Mouse (Mus musculus) forebrain, postnatal 0 days (tissue): ENCODE measurements around the gene 1700028K03Rik. TPM values are rescaled to one million over a fixed set of nuclear protein-coding genes. Genes with fewer than 3 reads are reported as not detected.

ENCODE experiments used
- ATAC-seq: fragments of 200-750 bp; cut with Nextera tagmentation; 2 replicates; pipeline ENCODE4 v1.8.0; 2017; ENCODE audit warnings: mild to moderate bottlenecking, moderate library complexity
- DNase-seq: peaks from one replicate; pipeline ENCODE4 v3.0.0-alpha.2; 2015
- H3K27ac ChIP-seq: fragments of 300-500 bp; sonication (generic); 2 replicates; pipeline ENCODE4 v1.5.1; 2014; ENCODE audit warnings: low read depth, mild to moderate bottlenecking, antibody characterized with exemption, low read length, moderate library complexity, mixed read lengths
- H3K27me3 ChIP-seq: fragments of 300-500 bp; sonication (generic); 2 replicates; pipeline ENCODE4 v1.6.1; 2014; ENCODE audit warnings: mild to moderate bottlenecking, low read length, mixed read lengths; ENCODE audit not compliant: insufficient read depth
- H3K36me3 ChIP-seq: fragments of 300-500 bp; sonication (generic); 2 replicates; pipeline ENCODE4 v1.6.1; 2014; ENCODE audit warnings: mild to moderate bottlenecking, moderate library complexity; ENCODE audit not compliant: insufficient read depth
- H3K4me1 ChIP-seq: fragments of 300-500 bp; sonication (generic); 2 replicates; pipeline ENCODE4 v1.6.1; 2014; ENCODE audit warnings: antibody characterized with exemption; ENCODE audit not compliant: insufficient read depth
- H3K4me2 ChIP-seq: fragments of 300-500 bp; sonication (generic); 2 replicates; pipeline ENCODE4 v1.6.1; 2014; ENCODE audit warnings: low read depth, mild to moderate bottlenecking, moderate library complexity
- H3K4me3 ChIP-seq: fragments of 300-500 bp; sonication (generic); 2 replicates; pipeline ENCODE4 v1.5.1; 2014; ENCODE audit warnings: low read depth, low read length, mixed read lengths
- H3K9ac ChIP-seq: fragments of 300-500 bp; sonication (generic); 2 replicates; pipeline ENCODE4 v1.6.1; 2014; ENCODE audit warnings: mild to moderate bottlenecking
- H3K9me3 ChIP-seq: fragments of 300-500 bp; sonication (generic); 2 replicates; pipeline ENCODE4 v1.6.1; 2016; ENCODE audit warnings: low read length
- CTCF ChIP-seq: sonication (generic); IDR thresholded peaks from 2 replicates; pipeline ENCODE4 v1.5.1; 2016; ENCODE audit warnings: antibody characterized with exemption, control low read depth, low read depth
- WGBS: fragments of 180-500 bp; shearing (Covaris S2); extraction: QIAGEN DNeasy Blood & Tissue Kit; methylation state at CpG from one replicate; pipeline ENCODE4 v1.1.7; 2014; 5-methylcytosine and 5-hydroxymethylcytosine counted together
- polyA plus RNA-seq: library from polyadenylated mRNA; unstranded; fragments of >200 nt; fragmentation: Nextera tagmentation; extraction: Ambion mirVana; gene quantifications from 2 replicates; pipeline ENCODE4 v1.2.1, GENCODE M21; 2015
- total RNA-seq: library from RNA; depleted of rRNA; stranded (reverse); fragments of >200 nt; gene quantifications from 2 replicates; pipeline ENCODE4 v1.2.3, GENCODE M21; 2014; rRNA removed

The 1700028K03Rik gene
- total RNA-seq = 0.23 and 0.38 TPM in 2 replicates
- polyA plus RNA-seq = 0.06 and 0.12 TPM in 2 replicates

DNA sequence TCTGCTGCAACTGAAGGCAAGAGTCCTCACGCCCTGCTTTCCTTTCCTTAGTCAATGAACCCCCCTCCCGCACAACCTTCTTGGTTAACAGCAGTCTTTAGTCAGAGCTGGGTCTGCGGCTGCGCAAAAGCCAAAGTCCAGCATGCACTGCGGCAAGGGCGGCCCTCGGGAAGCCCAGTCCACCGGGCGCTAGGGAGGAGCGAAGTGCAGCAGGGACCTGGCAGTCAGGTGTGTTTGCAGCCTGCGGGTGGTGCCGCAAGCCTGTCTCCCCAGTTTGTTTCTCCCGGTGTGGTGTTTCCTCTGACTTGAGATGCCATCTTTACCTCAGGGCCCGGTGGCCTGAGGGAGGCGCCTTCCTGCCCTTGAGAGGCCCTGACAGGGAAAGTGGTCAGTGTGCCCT lies at the start of gene 1700028K03Rik:
Gene 1700028K03Rik, plus strand, starts transcription at position 129 of the 400 bp plus-strand sequence.
- no peaks in the 10 kb centered on the region for H3K4me1 ChIP-seq
- H3K9me3 ChIP-seq = no peaks in the 10 kb centered on the region
- H3K4me2 ChIP-seq = no peak within 1 kb of the TSS
- ATAC-seq = no peak
- H3K9ac ChIP-seq = no peak within 1 kb of the TSS
- H3K27ac ChIP-seq = no peak within 1 kb of the TSS
- no peaks in the 10 kb centered on the region for H3K36me3 ChIP-seq
- 78% methylated on average over 15 of the region's 15 CpGs for WGBS
- DNase-seq = no peak
- no peaks in the 10 kb centered on the region for H3K27me3 ChIP-seq
- no peak for TF ChIP-seq CTCF
- no peak within 1 kb of the TSS for H3K4me3 ChIP-seq

DNA sequence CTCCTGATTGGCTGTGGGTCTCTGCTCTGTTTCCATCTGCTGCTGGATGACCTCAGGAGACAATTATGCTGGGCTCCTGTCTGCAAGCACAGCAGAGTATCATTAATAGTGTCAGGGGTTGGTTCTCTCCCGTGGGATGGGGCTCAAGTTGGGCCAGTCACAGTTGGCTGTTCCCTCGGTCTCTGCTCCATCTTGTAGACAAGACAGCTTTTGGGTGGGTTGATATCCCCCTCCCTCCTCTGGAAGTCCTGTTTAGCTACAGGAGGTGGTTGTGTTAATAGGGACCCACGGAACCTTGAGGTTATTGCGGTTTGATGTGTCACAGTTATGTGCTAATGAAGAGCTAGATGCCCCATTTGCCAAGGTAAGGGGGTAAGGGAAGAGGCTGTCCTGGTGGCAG lies 45.5 kb upstream of the 1700028K03Rik start:
- no peaks in the 10 kb centered on the region for H3K27me3 ChIP-seq
- no peak for ATAC-seq
- no peak overlapping the region for H3K4me2 ChIP-seq
- TF ChIP-seq CTCF = no peak
- H3K27ac ChIP-seq = no peak overlapping the region
- WGBS = 75% methylated on average over 4 of the region's 4 CpGs
- H3K4me1 ChIP-seq = no peaks in the 10 kb centered on the region
- no peaks in the 10 kb centered on the region for H3K36me3 ChIP-seq
- H3K4me3 ChIP-seq = no peak overlapping the region
- no peaks in the 10 kb centered on the region for H3K9me3 ChIP-seq
- no peak for DNase-seq
- no peak overlapping the region for H3K9ac ChIP-seq

DNA sequence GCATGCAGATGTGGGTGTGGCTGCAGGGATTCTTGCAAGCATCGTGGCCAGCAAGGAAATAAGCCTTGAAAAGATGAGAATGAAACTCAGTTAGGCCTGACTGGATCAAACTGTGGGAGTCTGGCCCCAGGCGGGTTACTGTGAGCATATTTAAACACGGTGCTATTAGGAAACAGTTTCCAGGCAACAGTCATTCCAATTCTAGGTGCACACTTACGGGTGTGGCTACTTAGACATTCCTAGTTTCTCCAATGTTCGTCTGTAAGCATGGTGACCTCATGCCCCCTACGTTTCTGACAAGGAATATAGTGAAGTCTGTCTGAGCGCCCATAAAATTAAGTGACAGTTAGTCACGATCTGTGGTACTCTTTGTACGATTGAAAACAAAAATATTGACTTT lies 43.5 kb upstream of the 1700028K03Rik start:
- Histone ChIP-seq H3K36me3 (no peaks in the 10 kb centered on the region), H3K9me3 (no peaks in the 10 kb centered on the region), H3K9ac (no peak overlapping the region), H3K4me3 (no peak overlapping the region), H3K27ac (no peak overlapping the region), H3K4me2 (no peak overlapping the region), H3K4me1 (0 out of 2 replicates have a peak, but pooled peaks cover under 1% of the 10 kb centered on the region), H3K27me3 (no peaks in the 10 kb centered on the region)
- WGBS = 77% methylated on average over 9 of the region's 9 CpGs
- ATAC-seq = no peak
- DNase-seq = no peak
- no peak for TF ChIP-seq CTCF

DNA sequence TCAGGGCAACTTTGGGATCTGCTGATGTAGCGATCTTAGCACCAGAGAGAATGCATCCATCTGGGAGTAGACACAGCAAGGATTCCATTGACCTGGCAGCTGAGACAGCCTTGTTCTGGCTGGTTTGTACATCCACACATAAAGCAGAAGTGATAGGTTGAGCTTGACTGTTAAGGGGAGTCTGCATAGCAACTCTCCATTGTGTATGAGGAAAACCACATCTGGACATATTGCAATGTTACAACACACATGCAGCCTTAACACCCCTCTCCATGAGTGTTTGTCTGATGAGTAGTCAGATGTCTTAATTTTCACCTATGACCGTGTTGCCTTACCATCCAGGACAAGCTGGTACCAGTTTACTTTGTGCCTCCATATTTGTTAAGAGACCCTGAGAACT lies 42.0 kb upstream of the 1700028K03Rik start:
- Histone ChIP-seq H3K4me2 (no peak overlapping the region), H3K27ac (no peak overlapping the region), H3K4me1 (0 out of 2 replicates have a peak, but pooled peaks cover 8% of the 10 kb centered on the region), H3K36me3 (no peaks in the 10 kb centered on the region), H3K4me3 (no peak overlapping the region), H3K9me3 (no peaks in the 10 kb centered on the region), H3K27me3 (no peaks in the 10 kb centered on the region), H3K9ac (no peak overlapping the region)
- 92% methylated on average over 2 of the region's 2 CpGs for WGBS
- no peak for ATAC-seq
- no peak for DNase-seq
- TF ChIP-seq CTCF = no peak

DNA sequence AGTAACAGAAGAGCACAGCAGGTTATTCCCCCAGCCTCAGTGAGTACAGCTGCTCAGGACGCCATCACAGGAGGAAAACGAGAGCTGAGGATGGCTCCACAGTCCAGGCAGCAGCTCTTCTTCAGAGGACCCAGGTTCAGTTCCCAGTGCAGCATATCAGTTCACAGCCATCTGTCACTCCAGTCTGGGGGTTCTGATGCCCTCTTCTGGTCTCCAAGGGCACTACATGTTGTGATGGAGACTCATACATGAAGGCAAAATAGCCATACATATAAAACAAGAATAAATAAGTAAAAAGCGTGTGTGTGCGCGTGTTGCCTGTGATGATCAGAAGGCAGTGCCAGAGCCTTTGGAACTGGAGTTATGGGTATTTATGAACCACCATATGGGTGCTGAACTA lies 39.8 kb upstream of the 1700028K03Rik start:
- no peak overlapping the region for H3K4me2 ChIP-seq
- no peaks in the 10 kb centered on the region for H3K9me3 ChIP-seq
- DNase-seq (peak; percentile 23), ATAC-seq (no peak)
- peak; percentile 33 for TF ChIP-seq CTCF
- no peak overlapping the region for H3K27ac ChIP-seq
- 0 out of 2 replicates have a peak, but pooled peaks cover 8% of the 10 kb centered on the region for H3K4me1 ChIP-seq
- 95% methylated on average over 5 of the region's 5 CpGs for WGBS
- H3K27me3 ChIP-seq = no peaks in the 10 kb centered on the region
- no peak overlapping the region for H3K9ac ChIP-seq
- H3K4me3 ChIP-seq = no peak overlapping the region
- no peaks in the 10 kb centered on the region for H3K36me3 ChIP-seq

DNA sequence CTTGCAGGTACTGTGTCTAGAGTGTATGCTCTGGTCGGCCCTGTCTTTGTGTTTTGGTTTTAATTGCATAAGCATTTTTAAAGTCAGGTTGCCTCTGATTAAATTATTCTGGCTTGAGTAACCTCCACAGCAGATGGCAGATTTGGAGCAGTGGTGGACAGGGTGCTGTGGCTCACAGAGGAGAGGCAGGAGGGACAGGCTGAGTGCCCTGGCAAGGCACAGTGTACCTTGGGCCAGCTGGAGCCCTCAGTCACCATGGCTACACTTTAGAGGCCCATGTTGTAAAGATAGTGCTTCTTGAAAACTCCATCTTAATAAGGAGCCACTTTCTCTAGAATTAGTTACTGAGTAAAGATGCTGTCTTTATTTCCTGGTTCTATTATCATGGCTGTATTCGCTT lies 38.5 kb upstream of the 1700028K03Rik start:
- H3K9me3 ChIP-seq = no peaks in the 10 kb centered on the region
- TF ChIP-seq CTCF = no peak
- peaks cover 12% of the 10 kb centered on the region; the same call in 1 of the 2 replicates for H3K4me1 ChIP-seq
- no peak overlapping the region for H3K4me3 ChIP-seq
- WGBS = 64% methylated on average over 2 of the region's 2 CpGs
- no peaks in the 10 kb centered on the region for H3K36me3 ChIP-seq
- H3K9ac ChIP-seq = no peak overlapping the region
- H3K4me2 ChIP-seq = no peak overlapping the region
- DNase-seq = peak; percentile 17
- no peaks in the 10 kb centered on the region for H3K27me3 ChIP-seq
- no peak for ATAC-seq
- peak overlapping the region; percentile 36 for H3K27ac ChIP-seq

DNA sequence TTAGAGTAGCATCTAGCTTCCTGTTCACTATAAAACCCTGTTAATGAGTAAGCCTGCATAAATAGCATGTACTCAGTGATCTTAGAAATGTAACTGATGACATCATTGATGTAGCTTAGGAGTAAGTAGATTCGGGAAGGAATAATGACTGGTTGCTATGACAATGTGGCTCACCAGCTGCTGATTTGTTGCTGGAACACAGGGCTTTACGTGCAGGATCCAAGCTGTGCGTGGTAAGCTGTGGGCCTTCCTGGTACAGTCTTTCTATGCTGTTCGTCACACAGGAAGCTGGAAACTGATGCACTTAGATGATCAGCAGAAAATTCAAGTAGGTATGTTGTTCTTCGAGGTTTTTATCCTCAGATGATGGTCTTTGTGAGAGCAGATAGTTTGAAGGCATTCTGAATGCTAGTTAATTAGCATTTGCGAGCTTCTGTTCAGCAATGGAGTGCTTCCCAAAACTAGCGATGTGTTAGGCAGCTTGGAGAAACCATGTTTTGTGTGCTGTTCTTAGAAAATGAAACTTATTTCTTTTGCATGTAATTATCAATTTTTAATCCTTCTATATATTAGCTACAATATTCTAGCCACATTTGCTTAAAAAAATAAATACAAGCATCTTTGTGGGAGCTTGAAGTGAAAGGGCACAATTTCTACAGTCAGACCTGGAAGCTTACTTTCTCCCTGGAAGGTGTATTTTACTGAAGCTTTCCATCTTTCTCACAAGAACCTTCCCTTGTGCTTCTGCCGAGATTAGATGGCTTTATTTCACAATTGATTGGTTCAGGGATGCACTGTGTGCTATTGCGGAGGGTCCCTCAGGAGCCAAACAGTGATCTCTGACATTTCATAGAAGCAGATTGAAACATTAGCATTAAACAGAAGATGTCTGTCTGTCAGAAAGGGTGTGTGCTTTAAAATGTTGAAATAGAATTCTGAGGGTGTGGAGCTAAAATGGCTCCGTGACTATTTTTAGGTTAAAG lies 36.7 kb upstream of the 1700028K03Rik start:
- H3K4me2 ChIP-seq = peak overlapping the region; percentile 66
- DNase-seq (peak; percentile 94), ATAC-seq (peak; percentile 99)
- H3K36me3 ChIP-seq = no peaks in the 10 kb centered on the region
- H3K4me3 ChIP-seq = peak overlapping the region; percentile 38
- no peaks in the 10 kb centered on the region for H3K9me3 ChIP-seq
- H3K27me3 ChIP-seq = no peaks in the 10 kb centered on the region
- peak overlapping the region; percentile 45 for H3K9ac ChIP-seq
- WGBS = 12% methylated on average over 10 of the region's 10 CpGs
- H3K4me1 ChIP-seq = peaks cover 17% of the 10 kb centered on the region; the same call in 1 of the 2 replicates
- H3K27ac ChIP-seq = peak overlapping the region; percentile 84
- TF ChIP-seq CTCF = no peak
